Mouse (Mus musculus): ENCODE results near the gene Thy1.

DNA sequence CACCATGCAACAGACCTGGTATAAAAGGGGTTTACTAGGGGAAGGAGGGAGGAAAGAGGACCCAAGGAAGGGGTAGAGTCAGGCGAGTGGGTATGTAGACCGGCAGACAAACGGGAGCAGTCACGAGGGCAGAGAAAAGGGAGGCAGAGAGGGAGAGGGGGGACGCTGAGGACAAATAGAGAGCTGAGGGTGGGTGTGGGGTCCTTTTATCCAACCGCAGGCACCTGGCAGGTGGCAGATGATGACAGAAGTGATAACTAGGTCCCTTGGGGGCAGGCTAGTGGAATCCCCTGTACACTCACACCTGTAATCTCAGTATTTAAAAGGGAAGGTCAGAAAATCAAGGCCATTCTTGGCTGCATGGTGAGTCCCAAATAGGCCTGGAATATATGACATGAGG lies 31.0 kb upstream of the Thy1 start:
- TF ChIP-seq CTCF (IDR thresholded peaks at IDR 0.05; ENCODE audit: low read depth): no peak
- no peak for TF ChIP-seq EP300 (IDR thresholded peaks at IDR 0.05; ENCODE audit: low read depth)

Measured in liver, embryonic 14.5 days (tissue).